Mouse (Mus musculus) cortical plate, adult 2 months (tissue): Measurements from ENCODE around the gene Ptprm. TPM values are rescaled to one million over a fixed set of nuclear protein-coding genes. Genes with fewer than 3 reads are reported as not detected.

ENCODE experiments used
- H3K27ac ChIP-seq: fragments of 200-500 bp; 2 replicates; pipeline ENCODE4 v1.5.1; 2012; ENCODE audit warnings: low read length, control low read depth, inconsistent platforms; ENCODE audit not compliant: insufficient read depth
- H3K4me1 ChIP-seq: fragments of 200-500 bp; 2 replicates; pipeline ENCODE4 v1.6.1; 2011; ENCODE audit warnings: low read length; ENCODE audit not compliant: control insufficient read depth, insufficient read depth
- H3K4me3 ChIP-seq: fragments of 200-500 bp; 2 replicates; pipeline ENCODE4 v1.5.1; 2011; ENCODE audit warnings: mild to moderate bottlenecking, low read length, control low read depth; ENCODE audit not compliant: insufficient read depth
- CTCF ChIP-seq: fragments of 200-500 bp; IDR thresholded peaks from 2 replicates; pipeline ENCODE4 v1.5.1; 2011; ENCODE audit warnings: mild to moderate bottlenecking, control low read depth, low read length; ENCODE audit not compliant: insufficient read depth; ENCODE audit errors: extremely low read depth
- POLR2A ChIP-seq: fragments of 200-500 bp; IDR thresholded peaks from 2 replicates; pipeline ENCODE4 v1.6.1; 2011; ENCODE audit warnings: mild to moderate bottlenecking, low read length, control low read depth; ENCODE audit not compliant: insufficient read depth; ENCODE audit errors: extremely low read depth
- polyA plus RNA-seq: library from polyadenylated mRNA; depleted of rRNA; stranded (reverse); fragments of >200 nt; gene quantifications from 2 replicates; pipeline ENCODE4 v1.2.3, GENCODE M21; 2012

Ptprm gene
- polyA plus RNA-seq, 1 experiment, result 21.8 TPM

GRCm38 (mm10) chr17:66908921-66909320, 445.3 kb downstream of the Ptprm start:
- no peak for TF ChIP-seq CTCF
- Histone ChIP-seq H3K4me1 (peaks cover 1% of the 10 kb centered on the region; the same call in 1 of the 2 replicates), H3K27ac (no peak overlapping the region), H3K4me3 (no peak overlapping the region)

GRCm38 (mm10) chr17:66894181-66894580, 460.1 kb downstream of the Ptprm start:
- H3K4me1 ChIP-seq, result no peaks in the 10 kb centered on the region
- H3K4me3 ChIP-seq, result no peak overlapping the region
- no peak overlapping the region for H3K27ac ChIP-seq
- no peak for TF ChIP-seq POLR2A
- no peak for TF ChIP-seq CTCF

GRCm38 (mm10) chr17:66891916-66892315, 462.3 kb downstream of the Ptprm start:
- Histone ChIP-seq H3K27ac (no peak overlapping the region), H3K4me3 (no peak overlapping the region), H3K4me1 (no peaks in the 10 kb centered on the region)
- TF ChIP-seq CTCF (no peak), POLR2A (no peak)

GRCm38 (mm10) chr17:66891067-66891862, 463.0 kb downstream of the Ptprm start:
- Histone ChIP-seq H3K27ac (no peak overlapping the region), H3K4me1 (no peaks in the 10 kb centered on the region), H3K4me3 (no peak overlapping the region)
- TF ChIP-seq CTCF, result no peak
- no peak for TF ChIP-seq POLR2A

GRCm38 (mm10) chr17:66882304-66882703, 472.0 kb downstream of the Ptprm start:
- TF ChIP-seq CTCF, result no peak
- TF ChIP-seq POLR2A, result no peak
- no peaks in the 10 kb centered on the region for H3K4me1 ChIP-seq

GRCm38 (mm10) chr17:66880969-66881701, 473.1 kb downstream of the Ptprm start:
- no peak overlapping the region for H3K27ac ChIP-seq
- no peak for TF ChIP-seq POLR2A
- no peak overlapping the region for H3K4me3 ChIP-seq
- no peaks in the 10 kb centered on the region for H3K4me1 ChIP-seq

More at GRCm38 (mm10) chr17:66882304-66882703, 472.0 kb downstream of the Ptprm start:
- H3K4me3 ChIP-seq, result no peak overlapping the region
- H3K27ac ChIP-seq, result no peak overlapping the region

- TF ChIP-seq CTCF, result no peak
- no peak for TF ChIP-seq POLR2A
- Histone ChIP-seq H3K4me1 (no peaks in the 10 kb centered on the region), H3K27ac (no peak overlapping the region), H3K4me3 (no peak overlapping the region)
Measured at GRCm38 (mm10) chr17:66879151-66879550, 475.1 kb downstream of the Ptprm start.

GRCm38 (mm10) chr17:66877582-66877981, 476.7 kb downstream of the Ptprm start:
- H3K4me3 ChIP-seq, result no peak overlapping the region
- TF ChIP-seq CTCF (no peak), POLR2A (no peak)
- no peaks in the 10 kb centered on the region for H3K4me1 ChIP-seq
- no peak overlapping the region for H3K27ac ChIP-seq

GRCm38 (mm10) chr17:66874810-66875209, 479.4 kb downstream of the Ptprm start:
- TF ChIP-seq CTCF, result no peak
- TF ChIP-seq POLR2A, result no peak
- no peak overlapping the region for H3K27ac ChIP-seq

GRCm38 (mm10) chr17:66871396-66871795, 482.9 kb downstream of the Ptprm start:
- TF ChIP-seq POLR2A (no peak), CTCF (no peak)
- Histone ChIP-seq H3K27ac (no peak overlapping the region), H3K4me1 (no peaks in the 10 kb centered on the region), H3K4me3 (no peak overlapping the region)

More at GRCm38 (mm10) chr17:66874810-66875209, 479.4 kb downstream of the Ptprm start:
- no peak overlapping the region for H3K4me3 ChIP-seq
- no peaks in the 10 kb centered on the region for H3K4me1 ChIP-seq
